ENCODE assay signal across 21 mouse cellular contexts in genomic region chr6:67416557-67416956, GRCm38 (mm10). TPM values are rescaled to one million over a fixed set of nuclear protein-coding genes. Genes with fewer than 3 reads are reported as not detected.
"Had no signal": no experiment of that assay in that cellular context is flagged by ENCODE, and none has a peak within 500 bp of the region (broad histone marks: within the 10 kb centered on the region; RNA-seq: fewer than 3 reads in every experiment).

No protein-coding gene starts in this region.

- ATAC-seq: hindbrain, embryonic 16.5 days; inflammation-experienced regulatory T-cells, adult 6 months; intestine, embryonic 15.5 days; intestine, postnatal 0 days; liver, embryonic 12.5 days had no signal

- DNase-seq: gastrocnemius, postnatal 14 days; gastrocnemius, postnatal 36 days; heart, adult 18-20 months; heart, postnatal 10 days; kidney, adult 18-20 months; kidney, adult 9 months; kidney, postnatal 14 days; kidney, postnatal 36 days; layer of hippocampus, adult 9-11 months; layer of hippocampus, postnatal 36 days; left cerebral cortex, postnatal 4 days had no signal

RNA-seq across cellular contexts. Expression of gene Il12rb2, which starts 40.6 kb away (rescaled TPM):
- total RNA-seq: gastrocnemius, adult 8-10 months; gastrocnemius, postnatal 36 days; heart, adult 8-10 months; layer of hippocampus, adult 18-20 months; layer of hippocampus, postnatal 14 days; layer of hippocampus, postnatal 36 days; left cerebral cortex, adult 18-20 months had no signal
